Mouse (Mus musculus) heart, adult 2 months (tissue): ENCODE measurements around the gene Setd2.

ENCODE experiments used
- CTCF ChIP-seq: fragments of 200-600 bp; IDR thresholded peaks from 2 replicates; pipeline ENCODE4 v1.8.1; 2022; ENCODE audit warnings: antibody characterized with exemption, mild to moderate bottlenecking, moderate library complexity
- EP300 ChIP-seq: fragments of 200-500 bp; IDR thresholded peaks from 2 replicates; pipeline ENCODE4 v1.6.1; 2011; ENCODE audit warnings: low read depth, low read length, control low read depth; ENCODE audit not compliant: insufficient read depth
- POLR2A ChIP-seq: fragments of 200-500 bp; IDR thresholded peaks from 2 replicates; pipeline ENCODE4 v1.6.1; 2011; ENCODE audit warnings: mild to moderate bottlenecking, low read depth, low read length, control low read depth; ENCODE audit not compliant: insufficient read depth

DNA sequence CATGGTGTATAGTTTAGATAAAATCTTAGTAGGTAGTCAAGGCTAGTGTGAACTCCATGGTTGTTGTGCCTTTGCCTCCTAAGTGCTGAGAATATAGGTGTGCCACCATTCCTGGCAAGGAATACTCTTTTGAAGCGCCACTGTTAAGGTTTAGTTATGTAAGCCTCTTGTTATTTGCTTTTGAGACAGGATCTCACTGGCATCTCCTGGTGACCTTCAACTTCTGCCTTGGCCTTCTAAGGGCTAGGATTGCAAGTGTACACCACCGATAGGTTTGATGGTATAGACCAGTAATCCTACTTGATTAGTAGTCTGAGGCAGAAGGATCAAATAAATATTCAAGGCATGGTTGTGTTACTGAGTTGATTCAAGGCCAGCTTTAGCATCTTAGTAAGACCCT, 4.2 kb downstream of the Setd2 start:
- no peak for TF ChIP-seq CTCF
- no peak for TF ChIP-seq POLR2A
- TF ChIP-seq EP300 = no peak
